Mouse (Mus musculus): ENCODE data around the gene Gli2.

DNA sequence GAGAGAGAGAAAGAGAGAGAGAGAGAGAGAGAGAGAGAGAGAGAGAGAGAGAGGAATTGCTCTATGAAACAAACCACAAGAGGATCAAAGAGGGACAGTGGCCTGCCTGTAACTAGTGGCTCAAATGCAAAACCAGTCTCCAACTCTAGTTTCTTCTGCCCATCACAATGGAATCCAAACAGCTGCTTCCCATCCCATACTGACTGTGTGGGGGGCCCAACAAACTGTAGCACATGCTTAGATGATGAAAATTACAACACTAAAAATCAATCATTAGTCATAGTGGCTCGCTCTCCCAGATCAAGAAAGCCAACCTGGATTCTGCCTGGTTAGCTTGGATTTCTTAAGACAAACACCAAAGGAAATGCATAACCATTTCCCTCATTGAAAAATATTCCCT is 15.0 kb downstream of the Gli2 start:
- no peak for TF ChIP-seq ZC3H11A (IDR thresholded peaks at IDR 0.05; ENCODE audit: borderline replicate concordance, low read depth, low read length)
- no peak for TF ChIP-seq CHD2 (IDR thresholded peaks at IDR 0.05; ENCODE audit: low read depth, low read length)
- no peak for TF ChIP-seq MAFK (IDR thresholded peaks at IDR 0.05; ENCODE audit: insufficient read depth, low read depth, low read length)
- no peak for TF ChIP-seq HCFC1 (IDR thresholded peaks at IDR 0.05; ENCODE audit: borderline replicate concordance, insufficient read depth, low read length)

All from ES-E14 (cell line).